Mouse (Mus musculus) MEL (cell line): ENCODE measurements around the gene Drd3.

ENCODE experiments used
- CTCF ChIP-seq, 3 experiments: IDR thresholded peaks in 2 of 3; conservative IDR thresholded peaks in 1 of 3; 2 replicates each; pipeline ENCODE4 v1.5.1; 2011 to 2012; ENCODE audit warnings: low read length in 3 of 3, low read depth in 2 of 3, mild to moderate bottlenecking in 2 of 3, improper control_type of control experiment in 1 of 3, inconsistent platforms in 1 of 3, mixed read lengths in 1 of 3, moderate library complexity in 1 of 3; ENCODE audit not compliant: control insufficient read depth in 1 of 3, insufficient read depth in 1 of 3, poor library complexity in 1 of 3, severe bottlenecking in 1 of 3
- ETS1 ChIP-seq: IDR thresholded peaks from 2 replicates; pipeline ENCODE4 v1.6.1; 2012; ENCODE audit warnings: low read depth, mild to moderate bottlenecking, inconsistent platforms, low read length, improper control_type of control experiment, moderate library complexity
- MEF2A ChIP-seq: IDR thresholded peaks from 2 replicates; pipeline ENCODE4 v1.6.1; 2014; ENCODE audit warnings: low read depth, mild to moderate bottlenecking, inconsistent platforms, low read length, improper control_type of control experiment; ENCODE audit not compliant: poor library complexity, insufficient replicate concordance, severe bottlenecking; ENCODE audit errors: extremely low read depth
- NRF1 ChIP-seq: IDR thresholded peaks from 2 replicates; pipeline ENCODE4 v1.6.1; 2014; ENCODE audit warnings: low read depth, mild to moderate bottlenecking, inconsistent platforms, low read length, improper control_type of control experiment, moderate library complexity; ENCODE audit not compliant: poor library complexity, insufficient read depth, severe bottlenecking
- POLR2A ChIP-seq, 2 experiments: IDR thresholded peaks; 2 replicates each; pipeline ENCODE4 v1.6.1; 2011 to 2012; ENCODE audit warnings: low read length in 2 of 2, mild to moderate bottlenecking in 2 of 2, control low read depth in 1 of 2, improper control_type of control experiment in 1 of 2, low read depth in 1 of 2, moderate library complexity in 1 of 2; ENCODE audit not compliant: control insufficient read depth in 1 of 2, insufficient read depth in 1 of 2, poor library complexity in 1 of 2
- TAL1 ChIP-seq: IDR thresholded peaks from 2 replicates; pipeline ENCODE4 v1.6.1; 2012; ENCODE audit warnings: mild to moderate bottlenecking, inconsistent platforms, low read length, moderate library complexity, mixed read lengths

DNA sequence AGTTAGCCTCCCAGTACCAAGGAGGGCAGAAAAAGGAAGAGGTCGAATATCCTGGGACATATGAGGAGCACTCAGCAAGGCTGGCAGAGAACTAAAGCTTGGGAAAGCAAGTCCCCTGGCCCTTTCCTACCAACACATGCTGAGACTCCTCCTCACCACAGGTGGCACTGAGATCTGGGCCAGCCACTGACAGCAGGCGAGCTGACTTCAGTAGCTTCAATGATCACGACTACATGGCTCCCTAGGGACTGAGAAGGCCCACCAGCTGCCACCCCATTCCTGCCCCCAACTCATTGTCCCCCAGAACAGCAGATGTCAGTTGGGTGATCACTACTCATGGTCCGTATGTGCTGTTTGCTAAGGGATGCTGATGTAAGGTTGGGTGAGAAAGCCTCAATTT lies 60.8 kb downstream of the Drd3 start:
- TF ChIP-seq ETS1 (no peak), CTCF (IDR thresholded peaks at IDR 0.05 in 2 of 3, conservative IDR thresholded peaks at IDR 0.05 in 1 of 3; ENCODE audit: control insufficient read depth in 1 of 3, insufficient read depth in 1 of 3, low read depth in 2 of 3, low read length in 3 of 3, poor library complexity in 1 of 3, severe bottlenecking in 1 of 3) (no peak), MEF2A (no peak), POLR2A (IDR thresholded peaks at IDR 0.05; ENCODE audit: control insufficient read depth in 1 of 2, insufficient read depth in 1 of 2, low read depth in 1 of 2, low read length in 2 of 2, poor library complexity in 1 of 2) (no peak), NRF1 (no peak), TAL1 (no peak)
